Mouse (Mus musculus): ENCODE measurements around the gene Rnf114. TPM values are rescaled to one million over a fixed set of nuclear protein-coding genes. Genes with fewer than 3 reads are reported as not detected.
A peak's percentile ranks its signal among the peaks of the same experiment; 100 is the strongest.

The Rnf114 gene
- total and polyA plus RNA-seq, 2 experiments from 2014 or later: 83.4 to 84.2 TPM

GRCm38 (mm10) chr2:167542361-167542760 lies 49.9 kb downstream of the Rnf114 start:
- Histone ChIP-seq H3K27me3 (ENCODE audit: insufficient read depth, low read length) (peaks cover 23% of the 10 kb centered on the region), H3K27ac (ENCODE audit: low read depth, low read length) (no peak overlapping the region), H3K9ac (replicated peaks; ENCODE audit: low read length, poor library complexity, severe bottlenecking) (no peak overlapping the region), H3K36me3 (ENCODE audit: insufficient read depth, low read length) (no peaks in the 10 kb centered on the region), H3K4me2 (ENCODE audit: low read depth, low read length, poor library complexity, severe bottlenecking) (no peak overlapping the region), H3K4me1 (ENCODE audit: insufficient read depth, low read length) (peaks cover 7% of the 10 kb centered on the region), H3K4me3 (ENCODE audit: low read depth, low read length) (no peak overlapping the region), H3K9me3 (ENCODE audit: low read length) (no peaks in the 10 kb centered on the region)
- no peak for TF ChIP-seq CTCF (IDR thresholded peaks at IDR 0.05)
- DNase-seq (ENCODE audit: low spot score) (no peak), ATAC-seq (ENCODE audit: low FRiP score) (no peak)
- WGBS: 83% methylated on average over 4 of the region's 4 CpGs

GRCm38 (mm10) chr2:167543121-167544003 lies 50.9 kb downstream of the Rnf114 start:
- no peak overlapping the region for H3K4me2 ChIP-seq (ENCODE audit: low read depth, low read length, poor library complexity, severe bottlenecking)
- H3K4me3 ChIP-seq (ENCODE audit: low read depth, low read length): no peak overlapping the region
- H3K27ac ChIP-seq (ENCODE audit: low read depth, low read length): peak overlapping the region; percentile 38; the same call in 1 of the 2 replicates
- no peak overlapping the region for H3K9ac ChIP-seq (replicated peaks; ENCODE audit: low read length, poor library complexity, severe bottlenecking)
- no peaks in the 10 kb centered on the region for H3K9me3 ChIP-seq (ENCODE audit: low read length)
- 48% methylated on average over 16 of the region's 16 CpGs for WGBS
- no peak for TF ChIP-seq CTCF (IDR thresholded peaks at IDR 0.05)
- peaks cover 2% of the 10 kb centered on the region; the same call in 1 of the 2 replicates for H3K4me1 ChIP-seq (ENCODE audit: insufficient read depth, low read length)
- H3K36me3 ChIP-seq (ENCODE audit: insufficient read depth, low read length): no peaks in the 10 kb centered on the region
- H3K27me3 ChIP-seq (ENCODE audit: insufficient read depth, low read length): peaks cover 19% of the 10 kb centered on the region
- DNase-seq (ENCODE audit: low spot score): no peak
- no peak for ATAC-seq (ENCODE audit: low FRiP score)

- Histone ChIP-seq H3K4me2 (ENCODE audit: low read depth, low read length, poor library complexity, severe bottlenecking) (no peak overlapping the region), H3K9me3 (ENCODE audit: low read length) (no peaks in the 10 kb centered on the region), H3K9ac (replicated peaks; ENCODE audit: low read length, poor library complexity, severe bottlenecking) (no peak overlapping the region), H3K4me1 (ENCODE audit: insufficient read depth, low read length) (no peaks in the 10 kb centered on the region), H3K27me3 (ENCODE audit: insufficient read depth, low read length) (peaks cover 13% of the 10 kb centered on the region), H3K27ac (ENCODE audit: low read depth, low read length) (peak overlapping the region; percentile 38; the same call in 1 of the 2 replicates), H3K36me3 (ENCODE audit: insufficient read depth, low read length) (no peaks in the 10 kb centered on the region), H3K4me3 (ENCODE audit: low read depth, low read length) (no peak overlapping the region)
- no peak for ATAC-seq (ENCODE audit: low FRiP score)
- no peak for DNase-seq (ENCODE audit: low spot score)
- no peak for TF ChIP-seq CTCF (IDR thresholded peaks at IDR 0.05)
- 26% methylated on average over 4 of the region's 4 CpGs for WGBS
Observed at GRCm38 (mm10) chr2:167544004-167544356, 51.5 kb downstream of the Rnf114 start.

GRCm38 (mm10) chr2:167544456-167544855 lies 52.0 kb downstream of the Rnf114 start:
- H3K4me3 ChIP-seq (ENCODE audit: low read depth, low read length): no peak overlapping the region
- no peak for ATAC-seq (ENCODE audit: low FRiP score)
- 67% methylated on average over 5 of the region's 5 CpGs for WGBS

GRCm38 (mm10) chr2:167546447-167547195 lies 54.2 kb downstream of the Rnf114 start:
- Histone ChIP-seq H3K9ac (replicated peaks; ENCODE audit: low read length, poor library complexity, severe bottlenecking) (no peak overlapping the region), H3K27ac (ENCODE audit: low read depth, low read length) (no peak overlapping the region), H3K27me3 (ENCODE audit: insufficient read depth, low read length) (no peaks in the 10 kb centered on the region), H3K4me3 (ENCODE audit: low read depth, low read length) (no peak overlapping the region), H3K4me2 (ENCODE audit: low read depth, low read length, poor library complexity, severe bottlenecking) (no peak overlapping the region), H3K4me1 (ENCODE audit: insufficient read depth, low read length) (no peaks in the 10 kb centered on the region), H3K9me3 (ENCODE audit: low read length) (no peaks in the 10 kb centered on the region), H3K36me3 (ENCODE audit: insufficient read depth, low read length) (no peaks in the 10 kb centered on the region)
- DNase-seq (ENCODE audit: low spot score) (no peak), ATAC-seq (ENCODE audit: low FRiP score) (no peak)
- TF ChIP-seq CTCF (IDR thresholded peaks at IDR 0.05): no peak
- WGBS: 79% methylated on average over 18 of the region's 18 CpGs

More at GRCm38 (mm10) chr2:167544456-167544855, 52.0 kb downstream of the Rnf114 start:
- no peaks in the 10 kb centered on the region for H3K9me3 ChIP-seq (ENCODE audit: low read length)
- DNase-seq (ENCODE audit: low spot score): no peak
- H3K4me1 ChIP-seq (ENCODE audit: insufficient read depth, low read length): no peaks in the 10 kb centered on the region
- no peak overlapping the region for H3K27ac ChIP-seq (ENCODE audit: low read depth, low read length)
- TF ChIP-seq CTCF (IDR thresholded peaks at IDR 0.05): no peak
- no peak overlapping the region for H3K4me2 ChIP-seq (ENCODE audit: low read depth, low read length, poor library complexity, severe bottlenecking)
- peaks cover 13% of the 10 kb centered on the region for H3K27me3 ChIP-seq (ENCODE audit: insufficient read depth, low read length)
- H3K9ac ChIP-seq (replicated peaks; ENCODE audit: low read length, poor library complexity, severe bottlenecking): no peak overlapping the region
- H3K36me3 ChIP-seq (ENCODE audit: insufficient read depth, low read length): no peaks in the 10 kb centered on the region

GRCm38 (mm10) chr2:167547444-167547843 lies 55.0 kb downstream of the Rnf114 start:
- DNase-seq (ENCODE audit: low spot score) (no peak), ATAC-seq (ENCODE audit: low FRiP score) (no peak)
- no peaks in the 10 kb centered on the region for H3K36me3 ChIP-seq (ENCODE audit: insufficient read depth, low read length)
- no peaks in the 10 kb centered on the region for H3K4me1 ChIP-seq (ENCODE audit: insufficient read depth, low read length)
- no peak overlapping the region for H3K27ac ChIP-seq (ENCODE audit: low read depth, low read length)
- WGBS: 72% methylated on average over 8 of the region's 8 CpGs
- H3K9me3 ChIP-seq (ENCODE audit: low read length): no peaks in the 10 kb centered on the region
- H3K4me3 ChIP-seq (ENCODE audit: low read depth, low read length): no peak overlapping the region
- no peak overlapping the region for H3K4me2 ChIP-seq (ENCODE audit: low read depth, low read length, poor library complexity, severe bottlenecking)
- TF ChIP-seq CTCF (IDR thresholded peaks at IDR 0.05): no peak
- no peaks in the 10 kb centered on the region for H3K27me3 ChIP-seq (ENCODE audit: insufficient read depth, low read length)
- no peak overlapping the region for H3K9ac ChIP-seq (replicated peaks; ENCODE audit: low read length, poor library complexity, severe bottlenecking)

Measured in midbrain, postnatal 0 days (tissue).